Mouse (Mus musculus): ENCODE measurements around the gene Ank3. TPM values are rescaled to one million over a fixed set of nuclear protein-coding genes. Genes with fewer than 3 reads are reported as not detected.

Ank3 gene
- total and polyA plus RNA-seq, 2 experiments, result 2.9 to 31.0 TPM

GRCm38 (mm10) chr10:69656321-69656720, 257.7 kb downstream of the Ank3 start:
- Histone ChIP-seq H3K36me3 (ENCODE audit: control insufficient read depth, insufficient read depth, low read length) (no peaks in the 10 kb centered on the region), H3K27me3 (ENCODE audit: control insufficient read depth, insufficient read depth, low read length) (no peaks in the 10 kb centered on the region), H3K4me3 (ENCODE audit: insufficient read depth, low read depth, low read length) (no peak overlapping the region), H3K9ac (ENCODE audit: low read depth, low read length) (no peak overlapping the region), H3K4me1 (ENCODE audit: control insufficient read depth, insufficient read depth, low read length) (no peaks in the 10 kb centered on the region), H3K79me2 (ENCODE audit: control insufficient read depth, insufficient read depth, low read length) (no peaks in the 10 kb centered on the region), H3K27ac (replicated peaks; ENCODE audit: insufficient read depth, low read depth, low read length) (no peak overlapping the region)
- peak; percentile 49 for DNase-seq (ENCODE audit: extremely low read depth, low read depth, low spot score)
- WGBS, result 24% methylated on average over 3 of the region's 3 CpGs
- TF ChIP-seq CTCF (IDR thresholded peaks at IDR 0.05; ENCODE audit: low read depth, low read length) (peak; percentile 67), POLR2A (IDR thresholded peaks at IDR 0.05; ENCODE audit: extremely low read depth, insufficient read depth, low read length) (no peak)

GRCm38 (mm10) chr10:69659818-69660217, 261.2 kb downstream of the Ank3 start:
- DNase-seq (ENCODE audit: extremely low read depth, low read depth, low spot score), result no peak
- Histone ChIP-seq H3K9ac (ENCODE audit: low read depth, low read length) (no peak overlapping the region), H3K79me2 (ENCODE audit: control insufficient read depth, insufficient read depth, low read length) (no peaks in the 10 kb centered on the region), H3K27me3 (ENCODE audit: control insufficient read depth, insufficient read depth, low read length) (no peaks in the 10 kb centered on the region), H3K36me3 (ENCODE audit: control insufficient read depth, insufficient read depth, low read length) (no peaks in the 10 kb centered on the region), H3K4me1 (ENCODE audit: control insufficient read depth, insufficient read depth, low read length) (no peaks in the 10 kb centered on the region), H3K4me3 (ENCODE audit: insufficient read depth, low read depth, low read length) (no peak overlapping the region), H3K27ac (replicated peaks; ENCODE audit: insufficient read depth, low read depth, low read length) (no peak overlapping the region)
- 92% methylated on average over 4 of the region's 4 CpGs for WGBS
- TF ChIP-seq POLR2A (IDR thresholded peaks at IDR 0.05; ENCODE audit: extremely low read depth, insufficient read depth, low read length) (no peak), CTCF (IDR thresholded peaks at IDR 0.05; ENCODE audit: low read depth, low read length) (no peak)

- DNase-seq (ENCODE audit: extremely low read depth, low read depth, low spot score), result peak; percentile 30
- H3K27ac ChIP-seq (replicated peaks; ENCODE audit: insufficient read depth, low read depth, low read length), result no peak overlapping the region
- 13% methylated on average over 7 of the region's 7 CpGs for WGBS
These were observed 263.8 kb downstream of the Ank3 start for GRCm38 (mm10) chr10:69662338-69662737.

GRCm38 (mm10) chr10:69667482-69667881, 268.9 kb downstream of the Ank3 start:
- DNase-seq (ENCODE audit: extremely low read depth, low read depth, low spot score), result no peak
- WGBS, result 89% methylated on average over 4 of the region's 4 CpGs
- no peaks in the 10 kb centered on the region for H3K79me2 ChIP-seq (ENCODE audit: control insufficient read depth, insufficient read depth, low read length)
- no peaks in the 10 kb centered on the region for H3K4me1 ChIP-seq (ENCODE audit: control insufficient read depth, insufficient read depth, low read length)
- H3K27ac ChIP-seq (replicated peaks; ENCODE audit: insufficient read depth, low read depth, low read length), result no peak overlapping the region
- TF ChIP-seq POLR2A (IDR thresholded peaks at IDR 0.05; ENCODE audit: extremely low read depth, insufficient read depth, low read length) (no peak), CTCF (IDR thresholded peaks at IDR 0.05; ENCODE audit: low read depth, low read length) (no peak)
- no peaks in the 10 kb centered on the region for H3K27me3 ChIP-seq (ENCODE audit: control insufficient read depth, insufficient read depth, low read length)
- H3K9ac ChIP-seq (ENCODE audit: low read depth, low read length), result no peak overlapping the region
- H3K36me3 ChIP-seq (ENCODE audit: control insufficient read depth, insufficient read depth, low read length), result no peaks in the 10 kb centered on the region
- no peak overlapping the region for H3K4me3 ChIP-seq (ENCODE audit: insufficient read depth, low read depth, low read length)

More at GRCm38 (mm10) chr10:69662338-69662737, 263.8 kb downstream of the Ank3 start:
- H3K9ac ChIP-seq (ENCODE audit: low read depth, low read length), result no peak overlapping the region
- H3K27me3 ChIP-seq (ENCODE audit: control insufficient read depth, insufficient read depth, low read length), result no peaks in the 10 kb centered on the region
- H3K4me1 ChIP-seq (ENCODE audit: control insufficient read depth, insufficient read depth, low read length), result no peaks in the 10 kb centered on the region
- H3K79me2 ChIP-seq (ENCODE audit: control insufficient read depth, insufficient read depth, low read length), result no peaks in the 10 kb centered on the region
- no peaks in the 10 kb centered on the region for H3K36me3 ChIP-seq (ENCODE audit: control insufficient read depth, insufficient read depth, low read length)
- H3K4me3 ChIP-seq (ENCODE audit: insufficient read depth, low read depth, low read length), result no peak overlapping the region
- no peak for TF ChIP-seq POLR2A (IDR thresholded peaks at IDR 0.05; ENCODE audit: extremely low read depth, insufficient read depth, low read length)
- TF ChIP-seq CTCF (IDR thresholded peaks at IDR 0.05; ENCODE audit: low read depth, low read length), result peak; percentile 72; the same call in 1 of the 2 replicates

- no peaks in the 10 kb centered on the region for H3K79me2 ChIP-seq (ENCODE audit: control insufficient read depth, insufficient read depth, low read length)
- no peak for TF ChIP-seq CTCF (IDR thresholded peaks at IDR 0.05; ENCODE audit: low read depth, low read length)
- no peak for TF ChIP-seq POLR2A (IDR thresholded peaks at IDR 0.05; ENCODE audit: extremely low read depth, insufficient read depth, low read length)
- H3K36me3 ChIP-seq (ENCODE audit: control insufficient read depth, insufficient read depth, low read length), result no peaks in the 10 kb centered on the region
- no peak overlapping the region for H3K4me3 ChIP-seq (ENCODE audit: insufficient read depth, low read depth, low read length)
- WGBS, result 41% methylated on average over 1 of the region's 1 CpGs
- no peak for DNase-seq (ENCODE audit: extremely low read depth, low read depth, low spot score)
- no peak overlapping the region for H3K27ac ChIP-seq (replicated peaks; ENCODE audit: insufficient read depth, low read depth, low read length)
- no peak overlapping the region for H3K9ac ChIP-seq (ENCODE audit: low read depth, low read length)
- H3K4me1 ChIP-seq (ENCODE audit: control insufficient read depth, insufficient read depth, low read length), result no peaks in the 10 kb centered on the region
- no peaks in the 10 kb centered on the region for H3K27me3 ChIP-seq (ENCODE audit: control insufficient read depth, insufficient read depth, low read length)
These were observed 271.9 kb downstream of the Ank3 start for GRCm38 (mm10) chr10:69670496-69670895.

- no peaks in the 10 kb centered on the region for H3K4me1 ChIP-seq (ENCODE audit: control insufficient read depth, insufficient read depth, low read length)
- H3K36me3 ChIP-seq (ENCODE audit: control insufficient read depth, insufficient read depth, low read length), result no peaks in the 10 kb centered on the region
- TF ChIP-seq POLR2A (IDR thresholded peaks at IDR 0.05; ENCODE audit: extremely low read depth, insufficient read depth, low read length) (no peak), CTCF (IDR thresholded peaks at IDR 0.05; ENCODE audit: low read depth, low read length) (no peak)
- no peak for DNase-seq (ENCODE audit: extremely low read depth, low read depth, low spot score)
- no peaks in the 10 kb centered on the region for H3K27me3 ChIP-seq (ENCODE audit: control insufficient read depth, insufficient read depth, low read length)
- no peak overlapping the region for H3K4me3 ChIP-seq (ENCODE audit: insufficient read depth, low read depth, low read length)
- no peaks in the 10 kb centered on the region for H3K79me2 ChIP-seq (ENCODE audit: control insufficient read depth, insufficient read depth, low read length)
- no peak overlapping the region for H3K27ac ChIP-seq (replicated peaks; ENCODE audit: insufficient read depth, low read depth, low read length)
- no peak overlapping the region for H3K9ac ChIP-seq (ENCODE audit: low read depth, low read length)
- WGBS, result 50% methylated on average over 2 of the region's 2 CpGs
These were observed 272.4 kb downstream of the Ank3 start for GRCm38 (mm10) chr10:69670959-69671358.

All from liver, adult 2 months (tissue).